Mouse (Mus musculus) midbrain, embryonic 16.5 days (tissue): ENCODE measurements at regions not wholly inside any gene's neighbourhood (a gene's known extent, or its start where the extent isn't known, plus 50 kb on each side); places are given as distances from the start of the nearest gene placed in this dataset.

Source experiments
- ATAC-seq: fragments of 200-750 bp; cut with Nextera tagmentation; 2 replicates; pipeline ENCODE4 v1.8.0; 2017; ENCODE audit warnings: moderate TSS enrichment
- H3K27ac ChIP-seq: fragments of 300-500 bp; sonication (generic); 2 replicates; pipeline ENCODE4 v1.5.1; 2014; ENCODE audit warnings: mild to moderate bottlenecking, low read length, mixed read lengths
- H3K27me3 ChIP-seq: fragments of 300-500 bp; sonication (generic); 2 replicates; pipeline ENCODE4 v1.6.1; 2014; ENCODE audit warnings: low read depth, low read length, mixed read lengths; ENCODE audit not compliant: control insufficient read depth, insufficient read depth
- H3K36me3 ChIP-seq: fragments of 300-500 bp; sonication (generic); 2 replicates; pipeline ENCODE4 v1.6.1; 2014; ENCODE audit warnings: mild to moderate bottlenecking, low read length, moderate library complexity, mixed read lengths; ENCODE audit not compliant: control insufficient read depth, insufficient read depth
- H3K4me1 ChIP-seq: fragments of 300-500 bp; sonication (generic); 2 replicates; pipeline ENCODE4 v1.6.1; 2014; ENCODE audit warnings: mild to moderate bottlenecking, low read length, mixed read lengths; ENCODE audit not compliant: control insufficient read depth, insufficient read depth
- H3K4me2 ChIP-seq: fragments of 300-500 bp; sonication (generic); 2 replicates; pipeline ENCODE4 v1.6.1; 2014; ENCODE audit warnings: mild to moderate bottlenecking, low read length, mixed read lengths
- H3K4me3 ChIP-seq: fragments of 300-500 bp; sonication (generic); 2 replicates; pipeline ENCODE4 v1.5.1; 2014; ENCODE audit warnings: low read depth, mild to moderate bottlenecking, low read length, moderate library complexity, mixed read lengths
- H3K9ac ChIP-seq: fragments of 300-500 bp; sonication (generic); 2 replicates; pipeline ENCODE4 v1.6.1; 2014; ENCODE audit warnings: low read depth, low read length, mixed read lengths
- H3K9me3 ChIP-seq: fragments of 300-500 bp; sonication (generic); replicated peaks from 2 replicates; pipeline ENCODE4 v1.6.1; 2014; ENCODE audit warnings: mild to moderate bottlenecking, low read length, mixed read lengths; ENCODE audit not compliant: control insufficient read depth, poor library complexity, severe bottlenecking
- WGBS: fragments of 180-500 bp; shearing (Covaris S2); extraction: QIAGEN DNeasy Blood & Tissue Kit; methylation state at CpG from one replicate; pipeline ENCODE4 v1.1.7; 2014; 5-methylcytosine and 5-hydroxymethylcytosine counted together

DNA sequence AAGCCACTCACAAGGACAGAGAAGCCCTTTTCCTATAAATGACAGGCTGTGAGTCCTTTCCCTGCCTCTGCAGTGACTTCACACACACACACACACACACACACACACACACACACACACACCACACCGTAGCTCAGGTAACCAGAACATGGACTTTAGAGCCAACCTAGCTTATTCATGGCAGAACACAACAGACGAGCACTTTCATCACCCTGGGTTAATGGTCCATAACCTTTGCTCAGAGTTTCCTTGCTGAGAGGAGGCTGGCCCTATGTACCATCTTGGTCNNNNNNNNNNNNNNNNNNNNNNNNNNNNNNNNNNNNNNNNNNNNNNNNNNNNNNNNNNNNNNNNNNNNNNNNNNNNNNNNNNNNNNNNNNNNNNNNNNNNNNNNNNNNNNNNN, 2391.6 kb upstream of the 5930422O12Rik start:
- H3K9ac ChIP-seq: no peak overlapping the region
- H3K4me1 ChIP-seq: peaks cover 10% of the 10 kb centered on the region
- H3K27ac ChIP-seq: no peak overlapping the region
- WGBS: 63% methylated on average over 2 of the region's 2 CpGs
- no peak for ATAC-seq
- no peaks in the 10 kb centered on the region for H3K36me3 ChIP-seq
- no peaks in the 10 kb centered on the region for H3K9me3 ChIP-seq
- H3K4me2 ChIP-seq: no peak overlapping the region
- no peak overlapping the region for H3K4me3 ChIP-seq
- no peaks in the 10 kb centered on the region for H3K27me3 ChIP-seq
